Mouse (Mus musculus) lung, embryonic 14.5 days (tissue): ENCODE measurements around the gene Bhlhb9. TPM values are rescaled to one million over a fixed set of nuclear protein-coding genes. Genes with fewer than 3 reads are reported as not detected.

Experiments
- ATAC-seq: fragments of 200-750 bp; cut with Nextera tagmentation; 2 replicates; pipeline ENCODE4 v1.8.0; 2017; ENCODE audit warnings: mild to moderate bottlenecking, moderate TSS enrichment, moderate library complexity; ENCODE audit not compliant: insufficient read depth
- DNase-seq: peaks from one replicate; pipeline ENCODE4 v3.0.0-alpha.2; 2015
- H3K27ac ChIP-seq: fragments of 300-500 bp; sonication (generic); 2 replicates; pipeline ENCODE4 v1.5.1; 2014; ENCODE audit warnings: low read depth, mild to moderate bottlenecking, moderate library complexity
- H3K27me3 ChIP-seq: fragments of 300-500 bp; sonication (generic); 2 replicates; pipeline ENCODE4 v1.6.1; 2014; ENCODE audit warnings: low read length, control low read depth; ENCODE audit not compliant: insufficient read depth
- H3K36me3 ChIP-seq: fragments of 300-500 bp; sonication (generic); 2 replicates; pipeline ENCODE4 v1.6.1; 2014; ENCODE audit warnings: control low read depth; ENCODE audit not compliant: insufficient read depth
- H3K4me1 ChIP-seq: fragments of 300-500 bp; sonication (generic); 2 replicates; pipeline ENCODE4 v1.6.1; 2014; ENCODE audit warnings: antibody characterized with exemption, control low read depth; ENCODE audit not compliant: insufficient read depth
- H3K4me2 ChIP-seq: fragments of 300-500 bp; sonication (generic); 2 replicates; pipeline ENCODE4 v1.6.1; 2014; ENCODE audit warnings: mild to moderate bottlenecking
- H3K4me3 ChIP-seq: fragments of 300-500 bp; sonication (generic); 2 replicates; pipeline ENCODE4 v1.5.1; 2014; ENCODE audit warnings: low read depth, low read length
- H3K9ac ChIP-seq: fragments of 300-500 bp; sonication (generic); 2 replicates; pipeline ENCODE4 v1.6.1; 2014
- H3K9me3 ChIP-seq: fragments of 300-500 bp; sonication (generic); 2 replicates; pipeline ENCODE4 v1.6.1; 2016; ENCODE audit warnings: low read depth, low read length, control low read depth
- CTCF ChIP-seq: IDR thresholded peaks from 2 replicates; pipeline ENCODE4 v1.5.1; 2016; ENCODE audit warnings: antibody characterized with exemption, low read depth
- WGBS: fragments of 180-500 bp; shearing (Covaris S2); extraction: QIAGEN DNeasy Blood & Tissue Kit; methylation state at CpG from one replicate; pipeline ENCODE4 v1.1.7; 2014; 5-methylcytosine and 5-hydroxymethylcytosine counted together
- polyA plus RNA-seq: library from polyadenylated mRNA; unstranded; fragments of >200 nt; fragmentation: Nextera tagmentation; extraction: Ambion mirVana; gene quantifications from 2 replicates; pipeline ENCODE4 v1.2.1, GENCODE M21; 2014

Gene Bhlhb9
- polyA plus RNA-seq, 1 experiment from 2014 or later = 52.1 TPM

GRCm38 (mm10) chrX:135876679-135877078, 79.3 kb downstream of the Bhlhb9 start:
- DNase-seq (no peak), ATAC-seq (no peak)
- TF ChIP-seq CTCF = no peak
- Histone ChIP-seq H3K36me3 (no peaks in the 10 kb centered on the region), H3K9me3 (no peaks in the 10 kb centered on the region), H3K27me3 (no peaks in the 10 kb centered on the region), H3K4me3 (no peak overlapping the region), H3K27ac (no peak overlapping the region), H3K4me1 (no peaks in the 10 kb centered on the region), H3K4me2 (no peak overlapping the region), H3K9ac (no peak overlapping the region)
- 73% methylated on average over 1 of the region's 1 CpGs for WGBS

GRCm38 (mm10) chrX:135879626-135880025, 82.2 kb downstream of the Bhlhb9 start:
- DNase-seq = no peak
- Histone ChIP-seq H3K27me3 (no peaks in the 10 kb centered on the region), H3K4me3 (no peak overlapping the region), H3K36me3 (no peaks in the 10 kb centered on the region), H3K4me2 (no peak overlapping the region), H3K9ac (no peak overlapping the region), H3K9me3 (no peaks in the 10 kb centered on the region), H3K4me1 (no peaks in the 10 kb centered on the region), H3K27ac (no peak overlapping the region)
- no peak for ATAC-seq
- 70% methylated on average over 1 of the region's 1 CpGs for WGBS
- no peak for TF ChIP-seq CTCF

- H3K4me3 ChIP-seq = peak overlapping the region; percentile 57
- no peaks in the 10 kb centered on the region for H3K27me3 ChIP-seq
- H3K27ac ChIP-seq = peak overlapping the region; percentile 69; the same call in 1 of the 2 replicates
- no peaks in the 10 kb centered on the region for H3K9me3 ChIP-seq
- DNase-seq = peak; percentile 84
- H3K4me1 ChIP-seq = no peaks in the 10 kb centered on the region
- peak; percentile 99 for ATAC-seq
- H3K36me3 ChIP-seq = peaks cover 25% of the 10 kb centered on the region
- H3K4me2 ChIP-seq = peak overlapping the region; percentile 60
- 0 out of 2 replicates have a peak, but pooled peaks have one; percentile 6 for TF ChIP-seq CTCF
- 16% methylated on average over 41 of the region's 41 CpGs for WGBS
- peak overlapping the region; percentile 65 for H3K9ac ChIP-seq
These were observed 88.2 kb downstream of the Bhlhb9 start for GRCm38 (mm10) chrX:135885411-135886233.

- H3K9me3 ChIP-seq = no peaks in the 10 kb centered on the region
- DNase-seq = peak; percentile 34
- peak overlapping the region; percentile 57 for H3K4me3 ChIP-seq
- no peak for TF ChIP-seq CTCF
- no peaks in the 10 kb centered on the region for H3K27me3 ChIP-seq
- 10% methylated on average over 10 of the region's 11 CpGs for WGBS
- peak overlapping the region; percentile 65 for H3K9ac ChIP-seq
- peak overlapping the region; percentile 69; the same call in 1 of the 2 replicates for H3K27ac ChIP-seq
- peak overlapping the region; percentile 60 for H3K4me2 ChIP-seq
- H3K36me3 ChIP-seq = peaks cover 25% of the 10 kb centered on the region
- no peaks in the 10 kb centered on the region for H3K4me1 ChIP-seq
- no peak; the same call in 1 of the 2 replicates for ATAC-seq
These were observed 88.8 kb downstream of the Bhlhb9 start for GRCm38 (mm10) chrX:135886234-135886585.

GRCm38 (mm10) chrX:135916580-135916979, 119.2 kb downstream of the Bhlhb9 start:
- no peak for ATAC-seq
- WGBS = 78% methylated on average over 4 of the region's 4 CpGs
- Histone ChIP-seq H3K4me3 (no peak overlapping the region), H3K4me1 (no peaks in the 10 kb centered on the region), H3K27me3 (no peaks in the 10 kb centered on the region), H3K36me3 (no peaks in the 10 kb centered on the region), H3K27ac (no peak overlapping the region), H3K9me3 (no peaks in the 10 kb centered on the region), H3K9ac (no peak overlapping the region), H3K4me2 (no peak overlapping the region)
- TF ChIP-seq CTCF = no peak
- no peak for DNase-seq

- TF ChIP-seq CTCF = no peak
- no peaks in the 10 kb centered on the region for H3K9me3 ChIP-seq
- H3K27ac ChIP-seq = no peak overlapping the region
- H3K4me2 ChIP-seq = no peak overlapping the region
- no peaks in the 10 kb centered on the region for H3K27me3 ChIP-seq
- ATAC-seq (no peak), DNase-seq (no peak)
- no peak overlapping the region for H3K9ac ChIP-seq
- H3K4me1 ChIP-seq = no peaks in the 10 kb centered on the region
- H3K4me3 ChIP-seq = no peak overlapping the region
- WGBS = 70% methylated on average over 1 of the region's 1 CpGs
- H3K36me3 ChIP-seq = no peaks in the 10 kb centered on the region
These were observed 119.7 kb downstream of the Bhlhb9 start for GRCm38 (mm10) chrX:135917116-135917515.

GRCm38 (mm10) chrX:135922162-135922561, 124.8 kb downstream of the Bhlhb9 start:
- no peak for TF ChIP-seq CTCF
- no peak overlapping the region for H3K9ac ChIP-seq
- H3K4me1 ChIP-seq = no peaks in the 10 kb centered on the region
- no peak overlapping the region for H3K4me2 ChIP-seq
- no peak for DNase-seq
- no peaks in the 10 kb centered on the region for H3K36me3 ChIP-seq
- H3K27ac ChIP-seq = no peak overlapping the region
- H3K4me3 ChIP-seq = no peak overlapping the region
- H3K27me3 ChIP-seq = no peaks in the 10 kb centered on the region
- no peaks in the 10 kb centered on the region for H3K9me3 ChIP-seq
- WGBS = 82% methylated on average over 7 of the region's 7 CpGs
- ATAC-seq = no peak
